ENCODE assay signal across 17 mouse cellular contexts in genomic region chr6:21418246-21418645, GRCm38 (mm10).
A peak's percentile ranks its signal among the peaks of the same experiment; 100 is the strongest.
DNase-seq lines count a peak whose midpoint lies in the region; ATAC-seq lines count a peak whose summit lies in the region.
"Had no signal": no experiment of that assay in that cellular context is flagged by ENCODE, and none has a peak within 500 bp of the region (broad histone marks: within the 10 kb centered on the region; RNA-seq: fewer than 3 reads in every experiment).

No protein-coding gene starts in this region.

- no peak for DNase-seq in forebrain, embryonic 14.5 days (ENCODE audit: low spot score)
- peak; percentile 20 to 61 for DNase-seq in left cerebral cortex, adult 8-10 months (ENCODE audit: low spot score in 2 of 2)
- peak; percentile 41 for DNase-seq in right cerebral cortex, postnatal 25 days
- DNase-seq in thymus, postnatal 25 days, result no peak
- DNase-seq: cerebellum, adult 11-12 months; cerebellum, postnatal 36 days; kidney, adult 2 months; kidney, postnatal 25 days; lung, adult 18-20 months had no signal

- H3K27me3 ChIP-seq in forebrain, embryonic 13.5 days, result no peaks in the 10 kb centered on the region
- H3K27me3 ChIP-seq in forebrain, embryonic 14.5 days (replicated peaks; ENCODE audit: control insufficient read depth, insufficient read depth, low read length), result no peaks in the 10 kb centered on the region
- no peaks in the 10 kb centered on the region for H3K27me3 ChIP-seq in intestine, embryonic 16.5 days (replicated peaks; ENCODE audit: control insufficient read depth, insufficient read depth, low read length)
- H3K27me3 ChIP-seq: limb, embryonic 15.5 days; neural tube, embryonic 13.5 days had no signal

- H3K4me1 ChIP-seq in forebrain, embryonic 13.5 days, result no peaks in the 10 kb centered on the region
- H3K4me1 ChIP-seq in forebrain, embryonic 14.5 days (ENCODE audit: control insufficient read depth, insufficient read depth, low read length), result no peaks in the 10 kb centered on the region
- no peaks in the 10 kb centered on the region for H3K4me1 ChIP-seq in intestine, embryonic 16.5 days (ENCODE audit: control insufficient read depth, insufficient read depth, low read length)
- H3K4me1 ChIP-seq: limb, embryonic 15.5 days; midbrain, embryonic 10.5 days; neural tube, embryonic 13.5 days had no signal

- H3K4me3 ChIP-seq in forebrain, embryonic 13.5 days, result no peak overlapping the region
- H3K4me3 ChIP-seq in forebrain, embryonic 14.5 days (ENCODE audit: low read depth, low read length), result no peak overlapping the region
- H3K4me3 ChIP-seq in intestine, embryonic 16.5 days (ENCODE audit: low read length), result no peak overlapping the region
- H3K4me3 ChIP-seq: limb, embryonic 15.5 days; midbrain, embryonic 10.5 days; neural tube, embryonic 13.5 days had no signal

- no peaks in the 10 kb centered on the region for H3K9me3 ChIP-seq in forebrain, embryonic 13.5 days (replicated peaks)
- H3K9me3 ChIP-seq in forebrain, embryonic 14.5 days (replicated peaks; ENCODE audit: control insufficient read depth, low read length), result no peaks in the 10 kb centered on the region
- no peaks in the 10 kb centered on the region for H3K9me3 ChIP-seq in intestine, embryonic 16.5 days (ENCODE audit: control insufficient read depth, low read length)
- H3K9me3 ChIP-seq: limb, embryonic 15.5 days; midbrain, embryonic 10.5 days; neural tube, embryonic 13.5 days had no signal

- no peaks in the 10 kb centered on the region for H3K36me3 ChIP-seq in forebrain, embryonic 13.5 days (ENCODE audit: poor library complexity, severe bottlenecking)
- H3K36me3 ChIP-seq in forebrain, embryonic 14.5 days (ENCODE audit: control insufficient read depth, insufficient read depth, low read length), result no peaks in the 10 kb centered on the region
- H3K36me3 ChIP-seq in intestine, embryonic 16.5 days (ENCODE audit: control insufficient read depth, insufficient read depth, low read length), result no peaks in the 10 kb centered on the region
- H3K36me3 ChIP-seq: limb, embryonic 15.5 days; midbrain, embryonic 10.5 days; neural tube, embryonic 13.5 days had no signal

- no peak overlapping the region for H3K9ac ChIP-seq in forebrain, embryonic 13.5 days
- no peak overlapping the region for H3K9ac ChIP-seq in forebrain, embryonic 14.5 days (ENCODE audit: low read length)
- H3K9ac ChIP-seq in intestine, embryonic 16.5 days (ENCODE audit: low read depth, low read length), result no peak overlapping the region
- H3K9ac ChIP-seq: limb, embryonic 15.5 days; neural tube, embryonic 13.5 days had no signal

- WGBS in forebrain, embryonic 13.5 days, result 66% methylated on average over 6 of the region's 6 CpGs
- WGBS in forebrain, embryonic 14.5 days, result 73% methylated on average over 6 of the region's 6 CpGs
- 78% methylated on average over 6 of the region's 6 CpGs for WGBS in intestine, embryonic 16.5 days

- 0 out of 2 replicates have a peak, but pooled peaks have one; percentile 19 for ATAC-seq in forebrain, embryonic 13.5 days
- ATAC-seq in forebrain, embryonic 14.5 days, result no peak
- peak; percentile 98 for ATAC-seq in frontal cortex, adult (ENCODE audit: low TSS enrichment)
- no peak for ATAC-seq in cerebellum, adult (ENCODE audit: insufficient number of reproducible peaks, low FRiP score, low TSS enrichment)
- no peak for ATAC-seq in intestine, embryonic 16.5 days
- ATAC-seq: hindbrain, postnatal 0 days had no signal

- H3K4me2 ChIP-seq in forebrain, embryonic 13.5 days, result no peak overlapping the region
- H3K4me2 ChIP-seq in forebrain, embryonic 14.5 days (ENCODE audit: low read length), result no peak overlapping the region
- H3K4me2 ChIP-seq in intestine, embryonic 16.5 days (ENCODE audit: low read depth, low read length), result no peak overlapping the region
- H3K4me2 ChIP-seq: limb, embryonic 15.5 days; neural tube, embryonic 13.5 days had no signal

- no peak overlapping the region for H3K27ac ChIP-seq in forebrain, embryonic 13.5 days
- H3K27ac ChIP-seq in forebrain, embryonic 14.5 days (ENCODE audit: low read depth, low read length), result no peak overlapping the region
- H3K27ac ChIP-seq in intestine, embryonic 16.5 days (ENCODE audit: low read length), result no peak overlapping the region
- H3K27ac ChIP-seq: hindbrain, postnatal 0 days; limb, embryonic 15.5 days; midbrain, embryonic 10.5 days; neural tube, embryonic 13.5 days had no signal

Comparison
In these comparisons a context has a peak if more than half of its experiments do, and no peak if none do; other contexts are left out.
1. ATAC-seq: peak in forebrain, embryonic 13.5 days (single experiment) and frontal cortex, adult (single experiment); none in forebrain, embryonic 14.5 days (single experiment), cerebellum, adult (single experiment) and intestine, embryonic 16.5 days (single experiment).
2. DNase-seq: peak in left cerebral cortex, adult 8-10 months (2 of 2) and right cerebral cortex, postnatal 25 days (single experiment); none in forebrain, embryonic 14.5 days (single experiment) and thymus, postnatal 25 days (single experiment).